Mouse (Mus musculus) large intestine, adult 2 months (tissue): ENCODE measurements around the gene Slc17a8. TPM values are rescaled to one million over a fixed set of nuclear protein-coding genes. Genes with fewer than 3 reads are reported as not detected.

ENCODE experiments used
- DNase-seq: peaks from one replicate; pipeline ENCODE4 v3.0.0-alpha.2; 2012; ENCODE audit warnings: low read depth, low spot score
- WGBS: fragments of 180-500 bp; shearing (Covaris S2); methylation state at CpG from one replicate; pipeline ENCODE4 v1.1.7; 2018; 5-methylcytosine and 5-hydroxymethylcytosine counted together
- polyA plus RNA-seq: library from polyadenylated mRNA; depleted of rRNA; stranded (reverse); fragments of >200 nt; gene quantifications from 2 replicates; pipeline ENCODE4 v1.2.3, GENCODE M21; 2012; rRNA removed

Gene Slc17a8
- polyA plus RNA-seq, 1 experiment, result 0.77 TPM

DNA sequence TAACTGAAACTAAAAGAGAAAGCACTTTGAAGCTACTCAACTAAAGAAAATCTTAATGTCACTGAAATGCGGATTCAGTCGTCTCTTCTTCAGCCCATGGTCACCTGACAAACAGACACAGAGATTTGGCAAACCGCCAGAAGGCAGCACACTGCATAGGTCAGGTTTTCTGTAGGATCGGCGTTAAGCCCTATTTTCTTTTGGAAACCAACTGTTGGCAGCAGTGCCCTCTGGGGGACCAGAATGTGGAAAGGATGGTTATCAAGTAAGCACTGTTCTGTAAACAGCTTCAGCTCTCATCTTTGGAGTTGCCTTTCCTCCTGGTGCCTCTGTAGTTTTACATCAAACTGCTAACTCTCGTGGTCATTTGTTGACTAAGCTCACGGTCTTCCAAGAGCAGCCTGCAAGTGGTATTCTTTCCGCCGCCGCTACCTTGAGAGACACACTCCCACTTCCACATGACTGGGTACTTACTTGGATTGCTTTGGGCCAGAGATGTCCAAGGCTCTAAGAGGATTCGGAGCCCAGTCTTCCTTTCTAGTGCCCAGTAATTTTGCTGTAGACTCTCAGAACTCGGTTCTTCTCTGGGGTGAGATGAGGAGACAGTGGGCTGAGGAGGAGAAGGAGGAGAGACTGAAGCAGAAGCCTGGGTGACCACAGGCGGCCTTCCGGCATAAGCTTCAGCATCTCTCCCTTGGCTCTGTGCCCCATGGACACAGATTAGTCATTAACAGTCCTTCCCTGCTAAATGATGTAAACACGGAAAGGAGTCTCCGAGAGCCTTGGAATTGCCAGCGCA lies 87.9 kb downstream of the Slc17a8 start, which contains the start of gene Nr1h4:
Gene Nr1h4, minus strand, starts transcription at position 657 of the 799 bp plus-strand sequence.
- peak; percentile 86 for DNase-seq
- 15% methylated on average over 17 of the region's 17 CpGs for WGBS

DNA sequence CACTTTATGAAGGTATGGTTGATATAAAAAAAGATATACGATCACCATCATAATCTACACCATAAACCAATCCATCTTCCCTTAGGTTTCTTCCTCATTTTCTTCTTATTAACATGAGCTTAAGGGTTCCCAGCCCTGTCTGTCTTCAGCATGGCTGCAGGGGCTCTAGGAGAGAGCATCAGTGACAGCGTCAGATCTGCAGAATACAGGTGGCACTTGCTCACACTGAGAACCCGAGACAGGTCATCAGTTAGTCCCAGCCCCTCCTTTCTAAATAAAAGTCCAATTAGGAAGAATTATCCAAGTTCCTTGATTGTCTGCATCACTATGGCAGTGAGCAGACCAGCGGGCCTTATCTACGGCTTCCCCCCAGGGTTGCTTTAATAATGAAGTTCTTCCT lies 88.6 kb downstream of the Slc17a8 start:
- 45% methylated on average over 5 of the region's 5 CpGs for WGBS
- no peak for DNase-seq

DNA sequence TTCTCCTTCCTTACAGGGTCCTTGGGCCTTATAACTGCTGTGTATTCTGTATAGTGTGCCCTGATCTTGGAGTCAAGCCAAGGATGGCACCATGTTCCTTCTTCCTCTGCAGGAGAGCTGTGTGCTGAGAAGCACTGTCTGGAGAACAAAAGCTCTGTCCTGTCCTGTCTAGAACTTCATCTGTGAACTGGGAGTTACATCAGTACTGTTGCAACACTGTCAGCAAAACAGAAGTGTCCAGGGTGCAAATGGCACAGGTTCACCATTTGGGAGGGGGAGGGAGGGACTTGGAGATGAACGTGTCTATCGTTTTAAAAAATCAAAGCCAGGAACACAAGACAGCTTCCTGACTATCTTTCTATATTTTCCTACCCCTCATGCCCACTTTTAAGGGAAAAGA lies 89.1 kb downstream of the Slc17a8 start:
- WGBS, result 42% methylated on average over 2 of the region's 2 CpGs
- DNase-seq, result no peak

DNA sequence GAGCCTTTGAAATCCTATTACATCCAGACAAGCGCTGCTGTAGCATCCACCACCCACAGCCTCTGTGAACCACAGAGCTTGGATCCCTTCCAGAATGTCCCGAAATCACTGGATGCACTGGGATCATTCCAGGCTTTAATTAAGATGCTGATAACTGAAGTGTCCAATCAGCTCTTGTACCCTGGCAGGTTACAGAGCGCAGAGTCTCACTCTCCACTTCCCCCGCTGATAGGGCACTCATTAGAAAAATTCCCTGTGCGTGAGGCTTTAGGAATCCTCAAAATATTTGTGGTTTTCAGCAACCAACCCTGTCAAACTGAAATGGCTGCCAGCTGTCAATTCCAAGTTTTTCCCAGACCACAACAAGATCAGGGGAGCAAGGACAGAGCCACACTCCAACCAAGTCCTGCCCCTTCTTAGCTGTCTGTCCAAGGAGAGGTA lies 89.8 kb downstream of the Slc17a8 start:
- WGBS, result 72% methylated on average over 5 of the region's 5 CpGs
- no peak for DNase-seq

DNA sequence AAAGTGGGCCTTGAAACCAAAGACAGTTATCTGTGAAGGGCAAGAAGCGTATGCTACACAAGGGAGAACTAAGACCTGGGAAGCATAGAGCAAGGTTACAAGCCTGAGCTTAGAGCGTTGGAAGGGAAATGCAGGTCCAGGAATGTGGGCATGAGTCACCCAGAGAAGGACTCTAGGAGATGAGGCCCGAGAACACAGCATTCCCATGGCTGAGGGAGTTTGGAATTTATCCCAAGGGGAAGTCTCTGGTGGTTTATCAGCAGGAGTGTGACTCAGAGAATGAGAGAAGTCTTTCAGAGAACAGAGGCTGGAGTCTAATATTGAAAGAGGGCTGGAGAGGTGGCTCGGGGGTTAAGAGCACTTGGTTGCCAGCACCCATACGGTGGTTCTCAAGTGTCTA lies 94.0 kb downstream of the Slc17a8 start:
- WGBS, result 31% methylated on average over 5 of the region's 5 CpGs
- no peak for DNase-seq

DNA sequence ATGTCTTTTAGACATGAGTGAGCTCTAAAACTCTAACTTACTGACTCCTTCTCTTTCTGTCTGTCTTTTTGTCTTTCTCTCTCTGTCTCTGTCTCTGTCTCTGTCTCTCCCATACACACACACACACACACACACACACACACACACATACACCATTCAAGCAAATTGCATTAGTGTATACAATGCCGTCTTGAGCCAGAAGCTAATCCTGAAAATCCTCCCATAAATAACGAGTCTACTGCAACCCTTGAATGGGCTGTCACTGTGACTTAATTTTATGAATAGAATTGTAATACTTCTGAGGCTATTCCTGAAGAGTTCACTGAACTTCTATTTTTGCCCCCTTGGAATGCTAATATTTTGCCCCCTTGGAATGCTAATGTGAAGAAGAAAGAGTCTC lies 95.2 kb downstream of the Slc17a8 start:
- 72% methylated on average over 2 of the region's 2 CpGs for WGBS
- DNase-seq, result no peak

Other genes starting within 250 kb of the Slc17a8 start
- 1.5 and 2.8 TPM in 2 replicates for gene Gas2l3, start 177.3 kb downstream of the Slc17a8 start, polyA plus RNA-seq
- 44.6 and 70.1 TPM in 2 replicates for gene Nr1h4, start 87.7 kb downstream of the Slc17a8 start, polyA plus RNA-seq
- gene Scyl2, start 65.0 kb upstream of the Slc17a8 start, polyA plus RNA-seq, result 13.7 and 22.2 TPM in 2 replicates
- gene Actr6, start 111.0 kb upstream of the Slc17a8 start, polyA plus RNA-seq, result 0.86 and 0.94 TPM in 2 replicates
- 8.5 and 15.7 TPM in 2 replicates for gene Uhrf1bp1l, start 123.7 kb upstream of the Slc17a8 start, polyA plus RNA-seq